Comparison of ENCODE assay signal across 17 mouse cellular contexts in genomic region chr4:139268242-139268641, GRCm38 (mm10). TPM values are rescaled to one million over a fixed set of nuclear protein-coding genes. Genes with fewer than 3 reads are reported as not detected.
A peak's percentile ranks its signal among the peaks of the same experiment; 100 is the strongest.
DNase-seq lines count a peak whose midpoint lies in the region; ATAC-seq and TF ChIP-seq lines count a peak whose summit lies in the region.
"Had no signal": no experiment of that assay in that cellular context is flagged by ENCODE, and none has a peak within 500 bp of the region (broad histone marks: within the 10 kb centered on the region; RNA-seq: fewer than 3 reads in every experiment).

No protein-coding gene starts in this region.

- 86% methylated on average over 1 of the region's 1 CpGs for WGBS in midbrain, postnatal 0 days
- WGBS in midbrain, embryonic 14.5 days: 96% methylated on average over 1 of the region's 1 CpGs
- 81% methylated on average over 1 of the region's 1 CpGs for WGBS in intestine, postnatal 0 days

- no peak overlapping the region for H3K4me3 ChIP-seq in midbrain, postnatal 0 days (ENCODE audit: low read depth, low read length)
- H3K4me3 ChIP-seq in midbrain, embryonic 14.5 days (replicated peaks; ENCODE audit: low read depth, low read length): no peak overlapping the region
- H3K4me3 ChIP-seq in intestine, postnatal 0 days (ENCODE audit: low read depth, low read length): no peak overlapping the region
- H3K4me3 ChIP-seq: heart, embryonic 13.5 days; midbrain, embryonic 10.5 days had no signal

- H3K9ac ChIP-seq in midbrain, postnatal 0 days (replicated peaks; ENCODE audit: low read length, poor library complexity, severe bottlenecking): no peak overlapping the region
- H3K9ac ChIP-seq in midbrain, embryonic 14.5 days (replicated peaks; ENCODE audit: low read length): no peak overlapping the region
- no peak overlapping the region for H3K9ac ChIP-seq in intestine, postnatal 0 days (ENCODE audit: low read depth, low read length)
- H3K9ac ChIP-seq: heart, embryonic 13.5 days had no signal

- no peaks in the 10 kb centered on the region for H3K4me1 ChIP-seq in midbrain, postnatal 0 days (ENCODE audit: insufficient read depth, low read length)
- no peaks in the 10 kb centered on the region for H3K4me1 ChIP-seq in midbrain, embryonic 14.5 days (ENCODE audit: control insufficient read depth, insufficient read depth, low read length)
- no peaks in the 10 kb centered on the region for H3K4me1 ChIP-seq in intestine, postnatal 0 days (replicated peaks; ENCODE audit: control insufficient read depth, insufficient read depth, low read length)
- H3K4me1 ChIP-seq: midbrain, embryonic 10.5 days had no signal

- TF ChIP-seq CTCF in midbrain, postnatal 0 days (IDR thresholded peaks at IDR 0.05): no peak
- no peak for TF ChIP-seq CTCF in intestine, postnatal 0 days (IDR thresholded peaks at IDR 0.05; ENCODE audit: low read depth)

- no peaks in the 10 kb centered on the region for H3K9me3 ChIP-seq in midbrain, postnatal 0 days (ENCODE audit: low read length)
- H3K9me3 ChIP-seq in midbrain, embryonic 14.5 days (ENCODE audit: control insufficient read depth, low read length): no peaks in the 10 kb centered on the region
- H3K9me3 ChIP-seq in intestine, postnatal 0 days (ENCODE audit: control insufficient read depth): no peaks in the 10 kb centered on the region
- H3K9me3 ChIP-seq: heart, embryonic 13.5 days; midbrain, embryonic 10.5 days had no signal

- H3K27me3 ChIP-seq in midbrain, postnatal 0 days (ENCODE audit: insufficient read depth, low read length): no peaks in the 10 kb centered on the region
- H3K27me3 ChIP-seq in midbrain, embryonic 14.5 days (ENCODE audit: control insufficient read depth, insufficient read depth, low read length): no peaks in the 10 kb centered on the region
- no peaks in the 10 kb centered on the region for H3K27me3 ChIP-seq in intestine, postnatal 0 days (replicated peaks; ENCODE audit: control insufficient read depth, insufficient read depth, low read length)
- H3K27me3 ChIP-seq: heart, embryonic 13.5 days; Patski had no signal

- H3K27ac ChIP-seq in midbrain, postnatal 0 days (ENCODE audit: low read depth, low read length): no peak overlapping the region
- H3K27ac ChIP-seq in midbrain, embryonic 14.5 days (replicated peaks; ENCODE audit: low read depth, low read length): no peak overlapping the region
- H3K27ac ChIP-seq in intestine, postnatal 0 days (ENCODE audit: low read depth, low read length): no peak overlapping the region
- H3K27ac ChIP-seq: heart, embryonic 13.5 days; midbrain, embryonic 10.5 days had no signal

- peaks cover 32% of the 10 kb centered on the region for H3K36me3 ChIP-seq in midbrain, postnatal 0 days (ENCODE audit: insufficient read depth, low read length)
- peaks cover 44% of the 10 kb centered on the region for H3K36me3 ChIP-seq in midbrain, embryonic 14.5 days (ENCODE audit: control insufficient read depth, insufficient read depth, low read length)
- peaks cover 52% of the 10 kb centered on the region for H3K36me3 ChIP-seq in intestine, postnatal 0 days (ENCODE audit: control insufficient read depth, insufficient read depth)

- peak; percentile 44 to 65 for DNase-seq in cerebellum, postnatal 25 days
- DNase-seq in cerebellum, postnatal 36 days: no peak
- DNase-seq in midbrain, postnatal 0 days (ENCODE audit: low spot score): peak; percentile 62
- no peak for DNase-seq in midbrain, embryonic 14.5 days
- peak; percentile 34 for DNase-seq in gonadal fat pad, adult 2 months (ENCODE audit: low read depth)
- DNase-seq in heart, adult 8-10 months (ENCODE audit: low spot score): no peak
- DNase-seq: embryo, embryonic 11 days; gastrocnemius, postnatal 36 days; heart, postnatal 4 days; kidney, adult 9 months; kidney, postnatal 36 days; lung, postnatal 36 days; right cerebral cortex, postnatal 14 days had no signal

- H3K4me2 ChIP-seq in midbrain, postnatal 0 days (ENCODE audit: low read depth, low read length, poor library complexity, severe bottlenecking): no peak overlapping the region
- H3K4me2 ChIP-seq in midbrain, embryonic 14.5 days (ENCODE audit: low read length): no peak overlapping the region
- H3K4me2 ChIP-seq in intestine, postnatal 0 days (replicated peaks; ENCODE audit: low read depth): no peak overlapping the region
- H3K4me2 ChIP-seq: heart, embryonic 13.5 days had no signal

- ATAC-seq in midbrain, postnatal 0 days (ENCODE audit: low FRiP score): no peak
- no peak for ATAC-seq in midbrain, embryonic 14.5 days (ENCODE audit: low FRiP score, low TSS enrichment)
- no peak for ATAC-seq in intestine, postnatal 0 days
- ATAC-seq: Patski had no signal

RNA-seq across cellular contexts. Expression of gene Pqlc2, which starts 42.3 kb away (rescaled TPM):
- total RNA-seq in midbrain, postnatal 0 days (2014; rRNA removed): 19.3 and 26.5 TPM in 2 replicates
- polyA plus RNA-seq in midbrain, postnatal 0 days (2015; fragmentation: Nextera tagmentation; extraction: Ambion mirVana): 10.9 and 15.2 TPM in 2 replicates
- 10.6 and 11.5 TPM in 2 replicates for polyA plus RNA-seq in midbrain, embryonic 14.5 days (2014; fragmentation: Nextera tagmentation; extraction: Ambion mirVana)
- 55.6 and 61.1 TPM in 2 replicates for polyA plus RNA-seq in gonadal fat pad, adult 2 months (2012; rRNA removed)
- total RNA-seq in heart, adult 8-10 months (2022): 1 to 10 TPM; 5.1 to 6.9 (median 5.5) TPM
- polyA plus RNA-seq in intestine, postnatal 0 days (2015; fragmentation: Nextera tagmentation; extraction: Ambion mirVana): 92.6 and 95.9 TPM in 2 replicates

RNA-seq across cellular contexts. Expression of gene Akr7a5, which starts 42.3 kb away (rescaled TPM):
- 45.0 and 65.4 TPM in 2 replicates for total RNA-seq in midbrain, postnatal 0 days (2014; rRNA removed)
- polyA plus RNA-seq in midbrain, postnatal 0 days (2015; fragmentation: Nextera tagmentation; extraction: Ambion mirVana): 64.4 and 65.6 TPM in 2 replicates
- 55.7 and 64.2 TPM in 2 replicates for polyA plus RNA-seq in midbrain, embryonic 14.5 days (2014; fragmentation: Nextera tagmentation; extraction: Ambion mirVana)
- polyA plus RNA-seq in gonadal fat pad, adult 2 months (2012; rRNA removed): 91.7 and 164 TPM in 2 replicates
- 10 to 100 TPM; 51.6 to 59.7 (median 56.5) TPM for total RNA-seq in heart, adult 8-10 months (2022)
- polyA plus RNA-seq in intestine, postnatal 0 days (2015; fragmentation: Nextera tagmentation; extraction: Ambion mirVana): 226 and 259 TPM in 2 replicates

Comparison
In these comparisons a context has a peak if more than half of its experiments do, and no peak if none do; other contexts are left out.
1. DNase-seq: peak in cerebellum, postnatal 25 days (2 of 2), midbrain, postnatal 0 days (single experiment) and gonadal fat pad, adult 2 months (single experiment); none in cerebellum, postnatal 36 days (0 of 2), midbrain, embryonic 14.5 days (single experiment) and heart, adult 8-10 months (single experiment).